8 mouse cellular contexts compared by ENCODE assay signal in genomic region chr3:133542084-133542483, GRCm38 (mm10). TPM values are rescaled to one million over a fixed set of nuclear protein-coding genes. Genes with fewer than 3 reads are reported as not detected.
DNase-seq lines count a peak whose midpoint lies in the region; ATAC-seq and TF ChIP-seq lines count a peak whose summit lies in the region.
"Had no signal": no experiment of that assay in that cellular context is flagged by ENCODE, and none has a peak within 500 bp of the region (broad histone marks: within the 10 kb centered on the region; RNA-seq: fewer than 3 reads in every experiment).

No protein-coding gene starts in this region.

- H3K9me3 ChIP-seq in embryonic facial prominence, embryonic 13.5 days, result no peaks in the 10 kb centered on the region
- no peaks in the 10 kb centered on the region; the same call in 1 of the 2 replicates for H3K9me3 ChIP-seq in hindbrain, embryonic 16.5 days (ENCODE audit: control insufficient read depth, low read length)
- H3K9me3 ChIP-seq in neural tube, embryonic 15.5 days (replicated peaks), result no peaks in the 10 kb centered on the region

- H3K4me3 ChIP-seq in liver, adult 2 months (ENCODE audit: insufficient read depth, low read depth, low read length), result no peak overlapping the region
- H3K4me3 ChIP-seq in embryonic facial prominence, embryonic 13.5 days, result peak overlapping the region; percentile 17; the same call in 1 of the 2 replicates
- peak overlapping the region; percentile 9; the same call in 1 of the 2 replicates for H3K4me3 ChIP-seq in hindbrain, embryonic 16.5 days (ENCODE audit: low read length)
- H3K4me3 ChIP-seq in neural tube, embryonic 15.5 days (replicated peaks), result 0 out of 2 replicates have a peak overlapping the region, but pooled peaks have one; percentile 12

- no peak overlapping the region for H3K27ac ChIP-seq in liver, adult 2 months (replicated peaks; ENCODE audit: insufficient read depth, low read depth, low read length)
- no peak overlapping the region for H3K27ac ChIP-seq in embryonic facial prominence, embryonic 13.5 days
- H3K27ac ChIP-seq in hindbrain, embryonic 16.5 days (ENCODE audit: low read depth, low read length), result no peak overlapping the region
- H3K27ac ChIP-seq in neural tube, embryonic 15.5 days (replicated peaks), result no peak overlapping the region

- no peak for TF ChIP-seq POLR2A in liver, adult 2 months (IDR thresholded peaks at IDR 0.05; ENCODE audit: extremely low read depth, insufficient read depth, low read length)

- no peak for TF ChIP-seq CTCF in liver, adult 2 months (IDR thresholded peaks at IDR 0.05; ENCODE audit: low read depth, low read length)

- ATAC-seq in embryonic facial prominence, embryonic 13.5 days (ENCODE audit: insufficient number of reproducible peaks, insufficient read depth, low FRiP score, low TSS enrichment, low read depth), result no peak
- ATAC-seq in hindbrain, embryonic 16.5 days, result no peak
- ATAC-seq in neural tube, embryonic 15.5 days (ENCODE audit: low FRiP score), result no peak

- DNase-seq in liver, adult 2 months (ENCODE audit: extremely low read depth, low read depth, low spot score), result peak; percentile 33
- no peak for DNase-seq in liver
- no peak for DNase-seq in cerebellum, adult 11 months
- no peak for DNase-seq in frontal cortex, postnatal 14 days (ENCODE audit: low spot score in 2 of 2)
- DNase-seq: right cerebral cortex, postnatal 4 days had no signal

- no peak overlapping the region for H3K9ac ChIP-seq in liver, adult 2 months (ENCODE audit: low read depth, low read length)
- H3K9ac ChIP-seq in embryonic facial prominence, embryonic 13.5 days, result no peak overlapping the region
- no peak overlapping the region for H3K9ac ChIP-seq in hindbrain, embryonic 16.5 days (ENCODE audit: low read depth, low read length)
- H3K9ac ChIP-seq in neural tube, embryonic 15.5 days (replicated peaks), result no peak overlapping the region

- H3K27me3 ChIP-seq in liver, adult 2 months (ENCODE audit: control insufficient read depth, insufficient read depth, low read length), result no peaks in the 10 kb centered on the region
- no peaks in the 10 kb centered on the region for H3K27me3 ChIP-seq in embryonic facial prominence, embryonic 13.5 days
- H3K27me3 ChIP-seq in hindbrain, embryonic 16.5 days (replicated peaks; ENCODE audit: control insufficient read depth, insufficient read depth, low read length), result no peaks in the 10 kb centered on the region
- H3K27me3 ChIP-seq in neural tube, embryonic 15.5 days (replicated peaks), result no peaks in the 10 kb centered on the region

- no peaks in the 10 kb centered on the region for H3K36me3 ChIP-seq in liver, adult 2 months (ENCODE audit: control insufficient read depth, insufficient read depth, low read length)
- peaks cover 16% of the 10 kb centered on the region for H3K36me3 ChIP-seq in embryonic facial prominence, embryonic 13.5 days
- H3K36me3 ChIP-seq in hindbrain, embryonic 16.5 days (ENCODE audit: control insufficient read depth, insufficient read depth, low read length), result 0 out of 2 replicates have a peak, but pooled peaks cover 2% of the 10 kb centered on the region
- H3K36me3 ChIP-seq in neural tube, embryonic 15.5 days, result 0 out of 2 replicates have a peak, but pooled peaks cover 2% of the 10 kb centered on the region

- peaks cover 10% of the 10 kb centered on the region for H3K4me1 ChIP-seq in liver, adult 2 months (ENCODE audit: control insufficient read depth, insufficient read depth, low read length)
- H3K4me1 ChIP-seq in embryonic facial prominence, embryonic 13.5 days, result peaks cover 14% of the 10 kb centered on the region
- H3K4me1 ChIP-seq in hindbrain, embryonic 16.5 days (ENCODE audit: control insufficient read depth, insufficient read depth, low read depth, low read length), result peaks cover 7% of the 10 kb centered on the region
- H3K4me1 ChIP-seq in neural tube, embryonic 15.5 days, result peaks cover 27% of the 10 kb centered on the region

- peaks cover 15% of the 10 kb centered on the region for H3K79me2 ChIP-seq in liver, adult 2 months (ENCODE audit: control insufficient read depth, insufficient read depth, low read length)

- H3K4me2 ChIP-seq in embryonic facial prominence, embryonic 13.5 days, result peak overlapping the region; percentile 73
- H3K4me2 ChIP-seq in hindbrain, embryonic 16.5 days (ENCODE audit: low read length), result peak overlapping the region; percentile 79
- H3K4me2 ChIP-seq in neural tube, embryonic 15.5 days, result peak overlapping the region; percentile 87

RNA-seq across cellular contexts. Expression of gene Tet2, which starts 2.9 kb away (rescaled TPM):
- 12.1 and 12.3 TPM in 2 replicates for total RNA-seq in liver, adult 2 months (2014; rRNA removed)
- 5.8 and 8.2 TPM in 2 replicates for polyA plus RNA-seq in liver, adult 2 months (2012; rRNA removed)
- polyA plus RNA-seq in embryonic facial prominence, embryonic 13.5 days (2015; fragmentation: Nextera tagmentation; extraction: Ambion mirVana), result 21.1 and 23.4 TPM in 2 replicates
- polyA plus RNA-seq in hindbrain, embryonic 16.5 days (2015; fragmentation: Nextera tagmentation; extraction: Ambion mirVana), result 12.7 and 13.7 TPM in 2 replicates
- polyA plus RNA-seq in neural tube, embryonic 15.5 days (2015; fragmentation: Nextera tagmentation; extraction: Ambion mirVana), result 15.2 and 15.7 TPM in 2 replicates
